Mouse (Mus musculus): ENCODE measurements around the gene Zfp446.

DNA sequence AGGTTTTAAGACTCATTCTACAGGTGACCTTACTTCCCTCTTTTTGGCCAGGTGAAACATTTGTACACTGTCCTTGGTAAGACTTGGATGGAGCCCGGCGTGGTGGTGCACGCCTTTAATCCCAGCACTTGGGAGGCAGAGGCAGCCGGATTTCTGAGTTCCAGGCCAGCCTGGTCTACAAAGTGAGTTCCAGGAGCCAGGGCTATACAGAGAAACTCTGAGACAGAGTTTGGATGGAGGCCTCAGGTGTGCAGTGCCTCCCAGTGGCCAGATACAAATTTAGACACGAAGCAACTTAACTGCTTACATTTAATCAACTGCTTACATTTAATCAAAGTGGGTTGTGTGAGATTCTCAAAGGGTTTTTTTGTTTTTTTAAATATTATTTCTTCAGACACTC lies 53.4 kb downstream of the Zfp446 start:
- TF ChIP-seq CTCF (IDR thresholded peaks at IDR 0.05) (peak; percentile 56), EP300 (IDR thresholded peaks at IDR 0.05) (no peak)

Measured in lung, postnatal 0 days (tissue).